Mouse (Mus musculus): ENCODE data around the gene Grik3. TPM values are rescaled to one million over a fixed set of nuclear protein-coding genes. Genes with fewer than 3 reads are reported as not detected.

Grik3 gene
- total and polyA plus RNA-seq, 3 experiments: under 0.01 TPM; not detected in 2

DNA sequence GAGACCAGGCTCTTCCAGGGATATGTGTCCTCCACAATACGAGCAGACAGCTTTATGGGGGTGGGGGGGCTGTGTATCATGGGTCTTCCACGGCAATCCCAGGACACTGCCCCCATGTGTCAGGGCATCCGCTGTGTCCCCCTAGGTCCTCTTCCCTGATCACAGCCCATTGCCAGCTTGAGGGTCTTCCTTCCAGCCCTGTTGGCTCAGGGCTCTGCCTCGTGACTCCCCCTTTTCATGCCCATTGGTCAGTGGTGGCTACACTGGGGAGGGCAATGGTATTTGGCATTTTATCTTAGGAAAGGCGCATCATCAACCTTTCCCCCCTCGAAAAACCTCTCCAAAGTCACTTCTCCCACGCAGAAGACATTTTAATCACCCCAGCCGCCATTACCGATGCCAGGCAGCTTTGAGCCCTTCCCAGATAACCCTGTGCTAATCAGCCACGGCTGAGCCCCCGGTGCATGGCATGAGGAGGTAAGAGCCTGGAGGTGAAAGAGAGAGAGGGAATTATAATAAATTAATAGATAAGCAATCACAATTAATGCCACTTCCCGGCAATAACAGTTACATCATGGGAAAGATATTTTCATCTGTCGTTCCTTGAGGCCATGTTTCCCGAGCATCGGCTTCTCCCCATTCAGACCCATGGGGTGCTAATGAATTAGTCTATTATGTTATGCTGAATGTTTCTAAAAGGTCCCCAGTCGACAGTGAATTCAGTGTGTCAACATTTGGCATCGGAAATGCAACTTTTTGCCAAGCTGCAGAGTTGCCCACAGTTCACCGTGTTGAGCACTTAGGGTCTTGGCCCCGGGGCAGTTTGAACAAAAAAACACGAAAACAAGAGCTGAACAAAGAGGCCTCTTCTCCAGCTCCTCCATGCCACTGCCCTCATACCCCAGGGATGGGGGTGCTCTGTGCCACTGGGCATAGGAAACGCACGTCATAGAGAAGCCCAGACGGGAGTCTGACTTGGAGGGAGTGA lies 154.4 kb downstream of the Grik3 start:
- no peaks in the 10 kb centered on the region for H3K9me3 ChIP-seq (replicated peaks; ENCODE audit: insufficient read depth, low read length)
- H3K4me1 ChIP-seq (ENCODE audit: control insufficient read depth in 1 of 2, insufficient read depth in 2 of 2, low read length in 2 of 2): no peaks in the 10 kb centered on the region
- no peak overlapping the region for H3K4me3 ChIP-seq (ENCODE audit: control insufficient read depth in 1 of 2, insufficient read depth in 1 of 2, low read depth in 2 of 2, low read length in 2 of 2)
- no peak for DNase-seq (ENCODE audit: low read depth, low spot score)
- H3K9ac ChIP-seq (ENCODE audit: control insufficient read depth, low read depth, low read length, poor library complexity, severe bottlenecking): no peak overlapping the region
- H3K27me3 ChIP-seq (ENCODE audit: control insufficient read depth in 1 of 2, insufficient read depth in 2 of 2, low read length in 2 of 2): no peaks in the 10 kb centered on the region
- no peaks in the 10 kb centered on the region for H3K36me3 ChIP-seq (ENCODE audit: control insufficient read depth in 1 of 2, insufficient read depth in 2 of 2, low read length in 2 of 2)
- TF ChIP-seq ZMIZ1 (IDR thresholded peaks at IDR 0.05; ENCODE audit: low read depth, low read length): no peak
- no peak for TF ChIP-seq ZKSCAN1 (IDR thresholded peaks at IDR 0.05; ENCODE audit: low read depth, low read length)
- TF ChIP-seq TBP (IDR thresholded peaks at IDR 0.05; ENCODE audit: low read depth, low read length): no peak
- TF ChIP-seq ZC3H11A (IDR thresholded peaks at IDR 0.05; ENCODE audit: low read depth, low read length): no peak
- no peak for TF ChIP-seq USF1 (IDR thresholded peaks at IDR 0.05; ENCODE audit: low read depth, low read length)
- no peak for TF ChIP-seq HCFC1 (IDR thresholded peaks at IDR 0.05; ENCODE audit: low read depth, low read length)
- TF ChIP-seq USF2 (IDR thresholded peaks at IDR 0.05; ENCODE audit: borderline replicate concordance in 1 of 2, insufficient read depth in 1 of 2, low read depth in 1 of 2, low read length in 2 of 2): no peak
- no peak for TF ChIP-seq MAZ (IDR thresholded peaks at IDR 0.05; ENCODE audit: low read depth, low read length)
- TF ChIP-seq GATA1 (IDR thresholded peaks at IDR 0.05; ENCODE audit: low read depth, low read length): no peak
- TF ChIP-seq BHLHE40 (IDR thresholded peaks at IDR 0.05; ENCODE audit: borderline replicate concordance, low read depth, low read length): no peak
- TF ChIP-seq MAX (IDR thresholded peaks at IDR 0.05; ENCODE audit: low read length): no peak
- TF ChIP-seq CHD2 (IDR thresholded peaks at IDR 0.05; ENCODE audit: low read length): no peak
- TF ChIP-seq JUND (IDR thresholded peaks at IDR 0.05; ENCODE audit: low read depth, low read length): no peak
- TF ChIP-seq RAD21 (IDR thresholded peaks at IDR 0.05; ENCODE audit: low read depth, low read length): no peak
- TF ChIP-seq POLR2AphosphoS5 (IDR thresholded peaks at IDR 0.05; ENCODE audit: borderline replicate concordance, low read depth, low read length): no peak
- TF ChIP-seq MEF2A (IDR thresholded peaks at IDR 0.05; ENCODE audit: extremely low read depth, insufficient replicate concordance, low read depth, low read length, poor library complexity, severe bottlenecking): no peak
- no peak for TF ChIP-seq ETS1 (IDR thresholded peaks at IDR 0.05; ENCODE audit: low read depth, low read length)
- TF ChIP-seq CTCF (IDR thresholded peaks at IDR 0.05 in 2 of 3, conservative IDR thresholded peaks at IDR 0.05 in 1 of 3; ENCODE audit: control insufficient read depth in 1 of 3, insufficient read depth in 1 of 3, low read depth in 2 of 3, low read length in 3 of 3, poor library complexity in 1 of 3, severe bottlenecking in 1 of 3): no peak
- H3K79me2 ChIP-seq (ENCODE audit: control insufficient read depth, insufficient read depth, low read length, poor library complexity): no peaks in the 10 kb centered on the region
- H3K27ac ChIP-seq (ENCODE audit: control insufficient read depth, low read depth, low read length): no peak overlapping the region

Data from MEL (cell line).